Mouse (Mus musculus) cortical plate, adult 2 months (tissue): Measurements from ENCODE around the gene Gsdma2.

Source experiments
- CTCF ChIP-seq: fragments of 200-500 bp; IDR thresholded peaks from 2 replicates; pipeline ENCODE4 v1.5.1; 2011; ENCODE audit warnings: mild to moderate bottlenecking, control low read depth, low read length; ENCODE audit not compliant: insufficient read depth; ENCODE audit errors: extremely low read depth
- POLR2A ChIP-seq: fragments of 200-500 bp; IDR thresholded peaks from 2 replicates; pipeline ENCODE4 v1.6.1; 2011; ENCODE audit warnings: mild to moderate bottlenecking, low read length, control low read depth; ENCODE audit not compliant: insufficient read depth; ENCODE audit errors: extremely low read depth

DNA sequence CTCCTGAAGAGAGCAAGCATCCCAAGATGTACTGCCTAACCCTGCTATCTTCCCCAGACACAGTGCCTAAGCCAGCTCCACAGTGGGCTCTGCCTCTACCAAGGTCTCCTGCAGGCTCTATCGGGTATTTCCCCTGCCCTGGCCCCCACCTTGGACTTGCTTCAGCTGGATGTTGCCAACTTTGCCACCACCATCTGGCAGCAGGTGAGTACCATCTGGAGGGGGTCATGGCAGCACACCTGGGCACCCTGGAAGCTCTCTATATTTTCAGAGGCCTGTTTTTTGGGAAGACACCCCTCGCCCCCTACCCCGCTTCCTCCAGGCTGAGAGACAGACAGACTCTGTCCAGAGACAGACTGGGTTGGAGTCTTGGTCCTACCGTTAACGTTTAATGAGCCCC is 55.8 kb downstream of the Gsdma2 start:
- TF ChIP-seq POLR2A = no peak
- TF ChIP-seq CTCF = no peak
